Mouse (Mus musculus) olfactory bulb, adult 2 months (tissue): Measurements from ENCODE around the gene Mboat1.

Source experiments
- CTCF ChIP-seq: fragments of 200-500 bp; IDR thresholded peaks from 2 replicates; pipeline ENCODE4 v1.5.1; 2012; ENCODE audit warnings: low read depth, mild to moderate bottlenecking, low read length, moderate library complexity; ENCODE audit not compliant: insufficient read depth
- POLR2A ChIP-seq: fragments of 200-500 bp; IDR thresholded peaks from 2 replicates; pipeline ENCODE4 v1.6.1; 2012; ENCODE audit warnings: mild to moderate bottlenecking, low read depth, low read length, moderate library complexity; ENCODE audit not compliant: insufficient read depth

GRCm38 (mm10) chr13:30193363-30193762 is 57.1 kb downstream of the Mboat1 start:
- TF ChIP-seq CTCF (no peak), POLR2A (no peak)
